Mouse (Mus musculus): ENCODE measurements around the gene Folr1.

DNA sequence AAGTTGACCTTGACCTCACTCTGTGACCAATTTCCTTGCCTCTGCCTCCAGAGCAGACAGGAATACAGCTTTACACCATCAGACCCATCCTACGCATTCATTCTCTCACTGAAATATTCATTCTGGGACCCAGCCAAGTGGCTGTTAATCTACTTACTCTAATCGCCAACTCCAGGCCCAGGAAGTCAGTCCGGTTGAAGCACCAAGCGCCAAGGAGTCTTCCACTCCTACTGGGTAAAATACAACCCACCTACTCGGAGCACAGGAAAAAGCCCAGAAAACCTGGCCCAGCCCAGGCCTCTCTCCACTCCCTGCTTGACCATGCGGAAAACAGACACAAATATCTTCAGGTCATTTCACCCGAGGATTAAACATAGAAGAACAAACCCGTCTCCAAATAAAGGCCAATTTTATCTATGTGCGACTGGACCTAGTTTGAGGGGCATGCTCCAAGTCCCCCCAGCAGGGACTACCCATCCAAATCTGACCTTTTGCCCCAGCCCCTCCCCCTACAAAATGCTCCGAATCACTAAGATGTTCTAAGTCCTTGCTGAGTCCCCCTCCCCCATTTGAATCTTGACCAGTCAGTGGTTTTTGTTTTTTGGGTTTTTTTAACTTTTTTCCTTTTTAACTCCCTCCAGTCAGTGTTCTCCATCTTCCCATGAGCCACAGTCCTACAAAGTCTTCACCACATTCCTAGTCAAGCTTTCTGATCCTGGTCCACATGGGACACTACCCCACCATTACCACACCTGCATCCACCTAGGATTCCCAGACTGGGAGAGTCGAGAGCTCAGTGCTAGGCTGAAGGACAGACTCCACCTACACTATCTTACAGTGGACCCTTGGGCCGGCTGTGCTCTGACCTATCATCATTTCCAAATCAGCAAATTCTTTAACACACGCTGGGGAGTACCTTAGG is 2.1 kb downstream of the Folr1 start:
- TF ChIP-seq CTCF (IDR thresholded peaks at IDR 0.05; ENCODE audit: borderline replicate concordance, insufficient read depth, low read depth, low read length) (no peak), POLR2A (IDR thresholded peaks at IDR 0.05; ENCODE audit: borderline replicate concordance, insufficient read depth, low read length) (no peak)

Measured in cerebellum, adult 2 months (tissue).